Mouse (Mus musculus): ENCODE measurements at regions not wholly inside any gene's neighbourhood (a gene's known extent, or its start where the extent isn't known, plus 50 kb on each side); places are given as distances from the start of the nearest gene placed in this dataset.

- TF ChIP-seq CTCF (IDR thresholded peaks at IDR 0.05): peak; percentile 84
- Histone ChIP-seq H3K27ac (ENCODE audit: low read depth, low read length) (no peak overlapping the region), H3K36me3 (ENCODE audit: insufficient read depth, low read length) (no peaks in the 10 kb centered on the region), H3K4me3 (ENCODE audit: low read depth, low read length) (no peak overlapping the region), H3K27me3 (ENCODE audit: insufficient read depth, low read length) (no peaks in the 10 kb centered on the region), H3K4me1 (ENCODE audit: insufficient read depth, low read length) (no peaks in the 10 kb centered on the region), H3K9me3 (ENCODE audit: low read length) (no peaks in the 10 kb centered on the region), H3K9ac (replicated peaks; ENCODE audit: low read length, poor library complexity, severe bottlenecking) (no peak overlapping the region), H3K4me2 (ENCODE audit: low read depth, low read length, poor library complexity, severe bottlenecking) (no peak overlapping the region)
- peak; percentile 88 for DNase-seq (ENCODE audit: low spot score)
- 3% methylated on average over 1 of the region's 1 CpGs for WGBS
- no peak for ATAC-seq (ENCODE audit: low FRiP score)
Observed at GRCm38 (mm10) chr6:49523184-49523583, 127.8 kb downstream of the Stk31 start.

GRCm38 (mm10) chr6:49523696-49524095 lies 128.3 kb downstream of the Stk31 start:
- no peaks in the 10 kb centered on the region for H3K9me3 ChIP-seq (ENCODE audit: low read length)

GRCm38 (mm10) chr6:49533956-49534355 lies 138.6 kb downstream of the Stk31 start:
- no peak overlapping the region for H3K27ac ChIP-seq (ENCODE audit: low read depth, low read length)
- DNase-seq (ENCODE audit: low spot score) (no peak), ATAC-seq (ENCODE audit: low FRiP score) (no peak)
- H3K9ac ChIP-seq (replicated peaks; ENCODE audit: low read length, poor library complexity, severe bottlenecking): no peak overlapping the region
- H3K4me2 ChIP-seq (ENCODE audit: low read depth, low read length, poor library complexity, severe bottlenecking): no peak overlapping the region
- H3K27me3 ChIP-seq (ENCODE audit: insufficient read depth, low read length): no peaks in the 10 kb centered on the region
- H3K9me3 ChIP-seq (ENCODE audit: low read length): no peaks in the 10 kb centered on the region
- H3K4me3 ChIP-seq (ENCODE audit: low read depth, low read length): no peak overlapping the region
- no peaks in the 10 kb centered on the region for H3K36me3 ChIP-seq (ENCODE audit: insufficient read depth, low read length)
- no peaks in the 10 kb centered on the region for H3K4me1 ChIP-seq (ENCODE audit: insufficient read depth, low read length)
- peak; percentile 34; the same call in 1 of the 2 replicates for TF ChIP-seq CTCF (IDR thresholded peaks at IDR 0.05)
- WGBS: 97% methylated on average over 8 of the region's 9 CpGs

More at GRCm38 (mm10) chr6:49523696-49524095, 128.3 kb downstream of the Stk31 start:
- H3K4me2 ChIP-seq (ENCODE audit: low read depth, low read length, poor library complexity, severe bottlenecking): no peak overlapping the region
- H3K9ac ChIP-seq (replicated peaks; ENCODE audit: low read length, poor library complexity, severe bottlenecking): no peak overlapping the region
- H3K27me3 ChIP-seq (ENCODE audit: insufficient read depth, low read length): no peaks in the 10 kb centered on the region
- 91% methylated on average over 7 of the region's 7 CpGs for WGBS
- H3K36me3 ChIP-seq (ENCODE audit: insufficient read depth, low read length): no peaks in the 10 kb centered on the region
- H3K4me3 ChIP-seq (ENCODE audit: low read depth, low read length): no peak overlapping the region
- no peak for TF ChIP-seq CTCF (IDR thresholded peaks at IDR 0.05)
- DNase-seq (ENCODE audit: low spot score) (no peak), ATAC-seq (ENCODE audit: low FRiP score) (no peak)
- no peaks in the 10 kb centered on the region for H3K4me1 ChIP-seq (ENCODE audit: insufficient read depth, low read length)
- H3K27ac ChIP-seq (ENCODE audit: low read depth, low read length): no peak overlapping the region

DNA sequence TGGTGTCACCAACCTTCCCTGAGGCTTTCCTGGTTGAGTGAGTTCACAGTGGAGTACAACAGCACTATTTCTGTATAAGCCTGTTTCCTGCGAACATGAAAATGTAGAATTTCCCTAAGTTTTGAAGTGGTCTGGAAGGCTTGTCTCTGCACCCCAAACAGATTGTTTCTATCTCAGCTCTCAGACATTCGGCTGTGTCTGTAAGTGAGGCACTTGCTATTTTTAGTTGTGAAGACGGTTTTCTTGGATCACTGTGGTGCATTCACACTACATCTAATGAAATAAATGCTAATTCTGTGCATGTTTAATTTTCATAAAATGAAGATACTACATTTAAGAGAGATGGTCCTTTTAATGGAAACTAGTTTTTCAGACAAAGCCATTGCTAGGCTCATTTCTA lies 139.1 kb downstream of the Stk31 start:
- 83% methylated on average over 3 of the region's 3 CpGs for WGBS
- no peak for ATAC-seq (ENCODE audit: low FRiP score)
- no peak overlapping the region for H3K27ac ChIP-seq (ENCODE audit: low read depth, low read length)

GRCm38 (mm10) chr6:49544946-49545345 lies 149.5 kb downstream of the Stk31 start:
- no peak overlapping the region for H3K9ac ChIP-seq (replicated peaks; ENCODE audit: low read length, poor library complexity, severe bottlenecking)
- H3K4me3 ChIP-seq (ENCODE audit: low read depth, low read length): no peak overlapping the region
- H3K36me3 ChIP-seq (ENCODE audit: insufficient read depth, low read length): no peaks in the 10 kb centered on the region
- 86% methylated on average over 7 of the region's 7 CpGs for WGBS
- no peaks in the 10 kb centered on the region for H3K4me1 ChIP-seq (ENCODE audit: insufficient read depth, low read length)
- TF ChIP-seq CTCF (IDR thresholded peaks at IDR 0.05): no peak
- no peaks in the 10 kb centered on the region for H3K27me3 ChIP-seq (ENCODE audit: insufficient read depth, low read length)
- DNase-seq (ENCODE audit: low spot score) (no peak), ATAC-seq (ENCODE audit: low FRiP score) (no peak)
- H3K27ac ChIP-seq (ENCODE audit: low read depth, low read length): no peak overlapping the region
- no peaks in the 10 kb centered on the region for H3K9me3 ChIP-seq (ENCODE audit: low read length)
- H3K4me2 ChIP-seq (ENCODE audit: low read depth, low read length, poor library complexity, severe bottlenecking): no peak overlapping the region

More for the DNA sequence above, 139.1 kb downstream of the Stk31 start:
- H3K9me3 ChIP-seq (ENCODE audit: low read length): no peaks in the 10 kb centered on the region
- H3K27me3 ChIP-seq (ENCODE audit: insufficient read depth, low read length): no peaks in the 10 kb centered on the region
- no peaks in the 10 kb centered on the region for H3K36me3 ChIP-seq (ENCODE audit: insufficient read depth, low read length)
- DNase-seq (ENCODE audit: low spot score): no peak
- no peaks in the 10 kb centered on the region for H3K4me1 ChIP-seq (ENCODE audit: insufficient read depth, low read length)
- TF ChIP-seq CTCF (IDR thresholded peaks at IDR 0.05): no peak
- no peak overlapping the region for H3K9ac ChIP-seq (replicated peaks; ENCODE audit: low read length, poor library complexity, severe bottlenecking)
- no peak overlapping the region for H3K4me3 ChIP-seq (ENCODE audit: low read depth, low read length)
- no peak overlapping the region for H3K4me2 ChIP-seq (ENCODE audit: low read depth, low read length, poor library complexity, severe bottlenecking)

DNA sequence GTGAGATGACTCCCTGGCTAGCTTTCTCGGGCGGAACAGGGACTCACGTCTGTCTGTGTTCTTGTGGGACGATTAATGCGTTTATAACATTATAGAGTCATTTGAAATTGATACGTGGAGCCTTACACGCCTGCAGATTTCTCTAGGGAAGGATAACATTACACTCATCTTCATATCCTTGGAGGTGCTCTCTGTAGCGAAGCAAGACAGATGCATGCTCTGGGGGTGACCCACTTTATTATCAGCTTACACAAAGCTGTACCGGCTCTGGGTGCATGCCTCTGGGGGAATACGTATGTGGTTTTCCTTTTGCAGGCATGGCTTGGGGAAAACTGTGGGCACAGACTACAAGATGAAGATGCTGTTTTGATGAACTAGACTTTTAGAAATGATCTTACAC lies 159.7 kb downstream of the Stk31 start:
- WGBS: 66% methylated on average over 10 of the region's 10 CpGs
- Histone ChIP-seq H3K36me3 (ENCODE audit: insufficient read depth, low read length) (no peaks in the 10 kb centered on the region), H3K4me2 (ENCODE audit: low read depth, low read length, poor library complexity, severe bottlenecking) (no peak overlapping the region), H3K9me3 (ENCODE audit: low read length) (no peaks in the 10 kb centered on the region), H3K9ac (replicated peaks; ENCODE audit: low read length, poor library complexity, severe bottlenecking) (no peak overlapping the region), H3K4me3 (ENCODE audit: low read depth, low read length) (no peak overlapping the region), H3K27ac (ENCODE audit: low read depth, low read length) (no peak overlapping the region), H3K4me1 (ENCODE audit: insufficient read depth, low read length) (no peaks in the 10 kb centered on the region), H3K27me3 (ENCODE audit: insufficient read depth, low read length) (no peaks in the 10 kb centered on the region)
- ATAC-seq (ENCODE audit: low FRiP score): no peak
- TF ChIP-seq CTCF (IDR thresholded peaks at IDR 0.05): no peak
- DNase-seq (ENCODE audit: low spot score): no peak
